Mouse (Mus musculus): Measurements from ENCODE around the gene Syn3. TPM values are rescaled to one million over a fixed set of nuclear protein-coding genes. Genes with fewer than 3 reads are reported as not detected.

Syn3 gene
- polyA plus RNA-seq, 1 experiment from 2014 or later: 24.8 TPM

- Histone ChIP-seq H3K36me3 (ENCODE audit: control insufficient read depth, insufficient read depth) (no peaks in the 10 kb centered on the region), H3K27me3 (replicated peaks; ENCODE audit: control insufficient read depth, insufficient read depth, low read length) (no peaks in the 10 kb centered on the region), H3K27ac (ENCODE audit: low read length) (no peak overlapping the region), H3K9me3 (ENCODE audit: control insufficient read depth, low read length) (no peaks in the 10 kb centered on the region), H3K4me3 (replicated peaks; ENCODE audit: low read length) (no peak overlapping the region), H3K4me2 (ENCODE audit: low read length) (no peak overlapping the region), H3K9ac (replicated peaks; ENCODE audit: low read depth, low read length) (no peak overlapping the region), H3K4me1 (replicated peaks; ENCODE audit: control insufficient read depth, insufficient read depth, low read length) (peaks cover 3% of the 10 kb centered on the region)
- 60% methylated on average over 3 of the region's 3 CpGs for WGBS
- no peak for ATAC-seq
These were observed 349.5 kb downstream of the Syn3 start for GRCm38 (mm10) chr10:86149029-86149818.

GRCm38 (mm10) chr10:86139061-86139681, 359.5 kb downstream of the Syn3 start:
- H3K4me2 ChIP-seq (ENCODE audit: low read length): no peak overlapping the region
- H3K4me3 ChIP-seq (replicated peaks; ENCODE audit: low read length): no peak overlapping the region
- H3K36me3 ChIP-seq (ENCODE audit: control insufficient read depth, insufficient read depth): no peaks in the 10 kb centered on the region
- no peak for ATAC-seq
- H3K27ac ChIP-seq (ENCODE audit: low read length): no peak overlapping the region
- 88% methylated on average over 8 of the region's 8 CpGs for WGBS
- H3K9me3 ChIP-seq (ENCODE audit: control insufficient read depth, low read length): no peaks in the 10 kb centered on the region
- no peak overlapping the region for H3K9ac ChIP-seq (replicated peaks; ENCODE audit: low read depth, low read length)
- no peaks in the 10 kb centered on the region for H3K27me3 ChIP-seq (replicated peaks; ENCODE audit: control insufficient read depth, insufficient read depth, low read length)
- no peaks in the 10 kb centered on the region for H3K4me1 ChIP-seq (replicated peaks; ENCODE audit: control insufficient read depth, insufficient read depth, low read length)

GRCm38 (mm10) chr10:86137589-86138173, 361.0 kb downstream of the Syn3 start:
- H3K9me3 ChIP-seq (ENCODE audit: control insufficient read depth, low read length): no peaks in the 10 kb centered on the region
- H3K9ac ChIP-seq (replicated peaks; ENCODE audit: low read depth, low read length): no peak overlapping the region
- H3K4me3 ChIP-seq (replicated peaks; ENCODE audit: low read length): no peak overlapping the region
- H3K27ac ChIP-seq (ENCODE audit: low read length): no peak overlapping the region
- WGBS: 53% methylated on average over 5 of the region's 5 CpGs
- no peaks in the 10 kb centered on the region for H3K27me3 ChIP-seq (replicated peaks; ENCODE audit: control insufficient read depth, insufficient read depth, low read length)
- ATAC-seq: no peak
- H3K4me1 ChIP-seq (replicated peaks; ENCODE audit: control insufficient read depth, insufficient read depth, low read length): no peaks in the 10 kb centered on the region
- no peak overlapping the region for H3K4me2 ChIP-seq (ENCODE audit: low read length)
- no peaks in the 10 kb centered on the region for H3K36me3 ChIP-seq (ENCODE audit: control insufficient read depth, insufficient read depth)

GRCm38 (mm10) chr10:86137106-86137505, 361.6 kb downstream of the Syn3 start:
- no peak for ATAC-seq
- Histone ChIP-seq H3K27ac (ENCODE audit: low read length) (no peak overlapping the region), H3K4me3 (replicated peaks; ENCODE audit: low read length) (no peak overlapping the region), H3K27me3 (replicated peaks; ENCODE audit: control insufficient read depth, insufficient read depth, low read length) (no peaks in the 10 kb centered on the region), H3K4me2 (ENCODE audit: low read length) (no peak overlapping the region), H3K36me3 (ENCODE audit: control insufficient read depth, insufficient read depth) (no peaks in the 10 kb centered on the region), H3K9ac (replicated peaks; ENCODE audit: low read depth, low read length) (no peak overlapping the region), H3K9me3 (ENCODE audit: control insufficient read depth, low read length) (no peaks in the 10 kb centered on the region), H3K4me1 (replicated peaks; ENCODE audit: control insufficient read depth, insufficient read depth, low read length) (no peaks in the 10 kb centered on the region)
- WGBS: 35% methylated on average over 3 of the region's 3 CpGs

- Histone ChIP-seq H3K4me3 (replicated peaks; ENCODE audit: low read length) (no peak overlapping the region), H3K9ac (replicated peaks; ENCODE audit: low read depth, low read length) (no peak overlapping the region)
- ATAC-seq: no peak
These were observed 362.4 kb downstream of the Syn3 start for GRCm38 (mm10) chr10:86136249-86136648.

GRCm38 (mm10) chr10:86134848-86135247, 363.8 kb downstream of the Syn3 start:
- no peaks in the 10 kb centered on the region for H3K4me1 ChIP-seq (replicated peaks; ENCODE audit: control insufficient read depth, insufficient read depth, low read length)
- no peaks in the 10 kb centered on the region for H3K27me3 ChIP-seq (replicated peaks; ENCODE audit: control insufficient read depth, insufficient read depth, low read length)
- H3K9ac ChIP-seq (replicated peaks; ENCODE audit: low read depth, low read length): no peak overlapping the region
- H3K9me3 ChIP-seq (ENCODE audit: control insufficient read depth, low read length): no peaks in the 10 kb centered on the region
- no peak overlapping the region for H3K27ac ChIP-seq (ENCODE audit: low read length)
- no peaks in the 10 kb centered on the region for H3K36me3 ChIP-seq (ENCODE audit: control insufficient read depth, insufficient read depth)
- ATAC-seq: no peak
- H3K4me2 ChIP-seq (ENCODE audit: low read length): no peak overlapping the region
- no peak overlapping the region for H3K4me3 ChIP-seq (replicated peaks; ENCODE audit: low read length)
- WGBS: 81% methylated on average over 6 of the region's 6 CpGs

More at GRCm38 (mm10) chr10:86136249-86136648, 362.4 kb downstream of the Syn3 start:
- no peak overlapping the region for H3K27ac ChIP-seq (ENCODE audit: low read length)
- no peaks in the 10 kb centered on the region for H3K36me3 ChIP-seq (ENCODE audit: control insufficient read depth, insufficient read depth)
- WGBS: 92% methylated on average over 1 of the region's 1 CpGs
- no peaks in the 10 kb centered on the region for H3K4me1 ChIP-seq (replicated peaks; ENCODE audit: control insufficient read depth, insufficient read depth, low read length)
- no peaks in the 10 kb centered on the region for H3K27me3 ChIP-seq (replicated peaks; ENCODE audit: control insufficient read depth, insufficient read depth, low read length)
- H3K4me2 ChIP-seq (ENCODE audit: low read length): no peak overlapping the region
- H3K9me3 ChIP-seq (ENCODE audit: control insufficient read depth, low read length): no peaks in the 10 kb centered on the region

- no peaks in the 10 kb centered on the region for H3K36me3 ChIP-seq (ENCODE audit: control insufficient read depth, insufficient read depth)
- no peaks in the 10 kb centered on the region for H3K4me1 ChIP-seq (replicated peaks; ENCODE audit: control insufficient read depth, insufficient read depth, low read length)
- ATAC-seq: no peak
- H3K4me2 ChIP-seq (ENCODE audit: low read length): no peak overlapping the region
- no peaks in the 10 kb centered on the region for H3K27me3 ChIP-seq (replicated peaks; ENCODE audit: control insufficient read depth, insufficient read depth, low read length)
- WGBS: 86% methylated on average over 5 of the region's 5 CpGs
- no peaks in the 10 kb centered on the region for H3K9me3 ChIP-seq (ENCODE audit: control insufficient read depth, low read length)
- no peak overlapping the region for H3K27ac ChIP-seq (ENCODE audit: low read length)
- H3K4me3 ChIP-seq (replicated peaks; ENCODE audit: low read length): no peak overlapping the region
- H3K9ac ChIP-seq (replicated peaks; ENCODE audit: low read depth, low read length): no peak overlapping the region
These were observed 364.4 kb downstream of the Syn3 start for GRCm38 (mm10) chr10:86134336-86134735.

- ATAC-seq: no peak
- Histone ChIP-seq H3K9me3 (ENCODE audit: control insufficient read depth, low read length) (no peaks in the 10 kb centered on the region), H3K36me3 (ENCODE audit: control insufficient read depth, insufficient read depth) (no peaks in the 10 kb centered on the region), H3K9ac (replicated peaks; ENCODE audit: low read depth, low read length) (no peak overlapping the region), H3K4me2 (ENCODE audit: low read length) (no peak overlapping the region), H3K27me3 (replicated peaks; ENCODE audit: control insufficient read depth, insufficient read depth, low read length) (no peaks in the 10 kb centered on the region), H3K4me1 (replicated peaks; ENCODE audit: control insufficient read depth, insufficient read depth, low read length) (no peaks in the 10 kb centered on the region), H3K27ac (ENCODE audit: low read length) (no peak overlapping the region), H3K4me3 (replicated peaks; ENCODE audit: low read length) (no peak overlapping the region)
- 89% methylated on average over 10 of the region's 10 CpGs for WGBS
These were observed 366.2 kb downstream of the Syn3 start for GRCm38 (mm10) chr10:86132420-86132956.

GRCm38 (mm10) chr10:86129046-86129445, 369.6 kb downstream of the Syn3 start:
- no peak for ATAC-seq
- Histone ChIP-seq H3K27ac (ENCODE audit: low read length) (no peak overlapping the region), H3K4me3 (replicated peaks; ENCODE audit: low read length) (no peak overlapping the region), H3K27me3 (replicated peaks; ENCODE audit: control insufficient read depth, insufficient read depth, low read length) (no peaks in the 10 kb centered on the region), H3K36me3 (ENCODE audit: control insufficient read depth, insufficient read depth) (no peaks in the 10 kb centered on the region), H3K9me3 (ENCODE audit: control insufficient read depth, low read length) (no peaks in the 10 kb centered on the region), H3K4me2 (ENCODE audit: low read length) (no peak overlapping the region), H3K4me1 (replicated peaks; ENCODE audit: control insufficient read depth, insufficient read depth, low read length) (no peaks in the 10 kb centered on the region), H3K9ac (replicated peaks; ENCODE audit: low read depth, low read length) (no peak overlapping the region)
- WGBS: 95% methylated on average over 6 of the region's 6 CpGs

Measured in forebrain, embryonic 16.5 days (tissue).